Mouse (Mus musculus): Measurements from ENCODE around the gene Arhgap32. TPM values are rescaled to one million over a fixed set of nuclear protein-coding genes. Genes with fewer than 3 reads are reported as not detected.
A peak's percentile ranks its signal among the peaks of the same experiment; 100 is the strongest.

Arhgap32 gene
- polyA plus RNA-seq, 1 experiment, result 22.3 TPM

GRCm38 (mm10) chr9:32138616-32139015, 22.7 kb downstream of the Arhgap32 start:
- TF ChIP-seq CTCF (IDR thresholded peaks at IDR 0.05; ENCODE audit: borderline replicate concordance, extremely low read depth, insufficient read depth, insufficient read length), result no peak
- TF ChIP-seq POLR2A (IDR thresholded peaks at IDR 0.05; ENCODE audit: borderline replicate concordance, extremely low read depth, insufficient read depth, insufficient read length, poor library complexity, severe bottlenecking), result no peak
- DNase-seq (ENCODE audit: low read depth), result no peak

- peak; percentile 31 for DNase-seq (ENCODE audit: low read depth)
- TF ChIP-seq CTCF (IDR thresholded peaks at IDR 0.05; ENCODE audit: borderline replicate concordance, extremely low read depth, insufficient read depth, insufficient read length), result no peak
- TF ChIP-seq POLR2A (IDR thresholded peaks at IDR 0.05; ENCODE audit: borderline replicate concordance, extremely low read depth, insufficient read depth, insufficient read length, poor library complexity, severe bottlenecking), result no peak
These were observed 23.7 kb downstream of the Arhgap32 start for GRCm38 (mm10) chr9:32139641-32140040.

- TF ChIP-seq POLR2A (IDR thresholded peaks at IDR 0.05; ENCODE audit: borderline replicate concordance, extremely low read depth, insufficient read depth, insufficient read length, poor library complexity, severe bottlenecking) (no peak), CTCF (IDR thresholded peaks at IDR 0.05; ENCODE audit: borderline replicate concordance, extremely low read depth, insufficient read depth, insufficient read length) (no peak)
- DNase-seq (ENCODE audit: low read depth), result no peak
These were observed 26.9 kb downstream of the Arhgap32 start for GRCm38 (mm10) chr9:32142834-32143233.

GRCm38 (mm10) chr9:32143451-32143850, 27.5 kb downstream of the Arhgap32 start:
- no peak for DNase-seq (ENCODE audit: low read depth)
- TF ChIP-seq POLR2A (IDR thresholded peaks at IDR 0.05; ENCODE audit: borderline replicate concordance, extremely low read depth, insufficient read depth, insufficient read length, poor library complexity, severe bottlenecking) (no peak), CTCF (IDR thresholded peaks at IDR 0.05; ENCODE audit: borderline replicate concordance, extremely low read depth, insufficient read depth, insufficient read length) (no peak)

GRCm38 (mm10) chr9:32146257-32146996, 30.5 kb downstream of the Arhgap32 start:
- TF ChIP-seq POLR2A (IDR thresholded peaks at IDR 0.05; ENCODE audit: borderline replicate concordance, extremely low read depth, insufficient read depth, insufficient read length, poor library complexity, severe bottlenecking) (no peak), CTCF (IDR thresholded peaks at IDR 0.05; ENCODE audit: borderline replicate concordance, extremely low read depth, insufficient read depth, insufficient read length) (no peak)
- DNase-seq (ENCODE audit: low read depth), result peak; percentile 23

- TF ChIP-seq POLR2A (IDR thresholded peaks at IDR 0.05; ENCODE audit: borderline replicate concordance, extremely low read depth, insufficient read depth, insufficient read length, poor library complexity, severe bottlenecking), result no peak
- no peak for TF ChIP-seq CTCF (IDR thresholded peaks at IDR 0.05; ENCODE audit: borderline replicate concordance, extremely low read depth, insufficient read depth, insufficient read length)
- no peak for DNase-seq (ENCODE audit: low read depth)
These were observed 33.3 kb downstream of the Arhgap32 start for GRCm38 (mm10) chr9:32149241-32149640.

- no peak for DNase-seq (ENCODE audit: low read depth)
- TF ChIP-seq CTCF (IDR thresholded peaks at IDR 0.05; ENCODE audit: borderline replicate concordance, extremely low read depth, insufficient read depth, insufficient read length) (no peak), POLR2A (IDR thresholded peaks at IDR 0.05; ENCODE audit: borderline replicate concordance, extremely low read depth, insufficient read depth, insufficient read length, poor library complexity, severe bottlenecking) (no peak)
These were observed 34.1 kb downstream of the Arhgap32 start for GRCm38 (mm10) chr9:32149836-32150642.

GRCm38 (mm10) chr9:32154727-32155371, 38.9 kb downstream of the Arhgap32 start:
- DNase-seq (ENCODE audit: low read depth), result no peak
- no peak for TF ChIP-seq CTCF (IDR thresholded peaks at IDR 0.05; ENCODE audit: borderline replicate concordance, extremely low read depth, insufficient read depth, insufficient read length)
- TF ChIP-seq POLR2A (IDR thresholded peaks at IDR 0.05; ENCODE audit: borderline replicate concordance, extremely low read depth, insufficient read depth, insufficient read length, poor library complexity, severe bottlenecking), result no peak

GRCm38 (mm10) chr9:32156706-32157105, 40.8 kb downstream of the Arhgap32 start:
- TF ChIP-seq POLR2A (IDR thresholded peaks at IDR 0.05; ENCODE audit: borderline replicate concordance, extremely low read depth, insufficient read depth, insufficient read length, poor library complexity, severe bottlenecking), result no peak
- no peak for TF ChIP-seq CTCF (IDR thresholded peaks at IDR 0.05; ENCODE audit: borderline replicate concordance, extremely low read depth, insufficient read depth, insufficient read length)
- DNase-seq (ENCODE audit: low read depth), result no peak

GRCm38 (mm10) chr9:32157201-32157600, 41.3 kb downstream of the Arhgap32 start:
- TF ChIP-seq POLR2A (IDR thresholded peaks at IDR 0.05; ENCODE audit: borderline replicate concordance, extremely low read depth, insufficient read depth, insufficient read length, poor library complexity, severe bottlenecking), result no peak
- TF ChIP-seq CTCF (IDR thresholded peaks at IDR 0.05; ENCODE audit: borderline replicate concordance, extremely low read depth, insufficient read depth, insufficient read length), result no peak
- no peak for DNase-seq (ENCODE audit: low read depth)
